Mouse (Mus musculus) monocyte, adult 2 months (primary cell): ENCODE measurements around the gene Herc2.

Source experiments
- DNase-seq, 2 experiments: peaks; one replicate each; pipeline ENCODE4 v3.0.0; 2022; ENCODE audit warnings: low spot score in 2 of 2, low read depth in 1 of 2

Herc2 gene

GRCm38 (mm10) chr7:56191041-56191440, 141.0 kb downstream of the Herc2 start:
- no peak for DNase-seq

- no peak for DNase-seq
These were observed 141.7 kb downstream of the Herc2 start for GRCm38 (mm10) chr7:56191661-56192060.

- DNase-seq = no peak
These were observed 151.7 kb downstream of the Herc2 start for GRCm38 (mm10) chr7:56201483-56202218.

GRCm38 (mm10) chr7:56202843-56203242, 152.8 kb downstream of the Herc2 start:
- DNase-seq = no peak

- no peak for DNase-seq
These were observed 153.3 kb downstream of the Herc2 start for GRCm38 (mm10) chr7:56203286-56203685.

GRCm38 (mm10) chr7:56204877-56205276, 154.9 kb downstream of the Herc2 start:
- no peak for DNase-seq

GRCm38 (mm10) chr7:56220811-56221210, 170.8 kb downstream of the Herc2 start:
- no peak for DNase-seq

- DNase-seq = no peak
These were observed 185.9 kb downstream of the Herc2 start for GRCm38 (mm10) chr7:56235794-56236423.

- no peak for DNase-seq
These were observed 186.6 kb downstream of the Herc2 start for GRCm38 (mm10) chr7:56236617-56237016.

- no peak for DNase-seq
These were observed 189.5 kb downstream of the Herc2 start, which contains the start of gene Oca2 for GRCm38 (mm10) chr7:56239543-56239942. Gene Oca2, plus strand, starts transcription at chr7:56239760.

- DNase-seq = no peak
These were observed 204.6 kb downstream of the Herc2 start for GRCm38 (mm10) chr7:56254568-56254967.

GRCm38 (mm10) chr7:56257875-56258441, 208.0 kb downstream of the Herc2 start:
- no peak for DNase-seq

GRCm38 (mm10) chr7:56277506-56277905, 227.5 kb downstream of the Herc2 start:
- DNase-seq = no peak
